ENCODE assay signal across 37 mouse cellular contexts in genomic region chr15:88916366-88916765, GRCm38 (mm10). TPM values are rescaled to one million over a fixed set of nuclear protein-coding genes. Genes with fewer than 3 reads are reported as not detected.
A peak's percentile ranks its signal among the peaks of the same experiment; 100 is the strongest.
DNase-seq lines count a peak whose midpoint lies in the region; ATAC-seq and TF ChIP-seq lines count a peak whose summit lies in the region.
"Had no signal": no experiment of that assay in that cellular context is flagged by ENCODE, and none has a peak within 500 bp of the region (broad histone marks: within the 10 kb centered on the region; RNA-seq: fewer than 3 reads in every experiment).

No protein-coding gene starts in this region.

- 29% methylated on average over 3 of the region's 3 CpGs for WGBS in lung, embryonic 15.5 days
- WGBS in intestine, embryonic 16.5 days = 53% methylated on average over 3 of the region's 3 CpGs
- 41% methylated on average over 3 of the region's 3 CpGs for WGBS in stomach, postnatal 0 days

- H3K27me3 ChIP-seq in lung, embryonic 15.5 days = no peaks in the 10 kb centered on the region
- no peaks in the 10 kb centered on the region for H3K27me3 ChIP-seq in intestine, embryonic 16.5 days (replicated peaks; ENCODE audit: control insufficient read depth, insufficient read depth, low read length)
- H3K27me3 ChIP-seq in stomach, postnatal 0 days (ENCODE audit: control insufficient read depth, insufficient read depth, low read length) = no peaks in the 10 kb centered on the region
- H3K27me3 ChIP-seq: embryonic facial prominence, embryonic 15.5 days; forebrain, embryonic 12.5 days; hindbrain, embryonic 15.5 days; limb, embryonic 15.5 days; midbrain, embryonic 15.5 days; neural tube, embryonic 12.5 days had no signal

- no peak overlapping the region for H3K4me3 ChIP-seq in lung, embryonic 15.5 days
- H3K4me3 ChIP-seq in intestine, embryonic 16.5 days (ENCODE audit: low read length) = no peak overlapping the region
- no peak overlapping the region for H3K4me3 ChIP-seq in stomach, postnatal 0 days (ENCODE audit: low read depth, low read length)
- H3K4me3 ChIP-seq: embryonic facial prominence, embryonic 10.5 days; embryonic facial prominence, embryonic 15.5 days; forebrain, embryonic 12.5 days; hindbrain, embryonic 15.5 days; limb, embryonic 10.5 days; limb, embryonic 15.5 days; midbrain, embryonic 10.5 days; midbrain, embryonic 15.5 days; neural tube, embryonic 12.5 days had no signal

- H3K4me2 ChIP-seq in lung, embryonic 15.5 days = no peak overlapping the region
- no peak overlapping the region for H3K4me2 ChIP-seq in intestine, embryonic 16.5 days (ENCODE audit: low read depth, low read length)
- H3K4me2 ChIP-seq in stomach, postnatal 0 days (replicated peaks; ENCODE audit: low read depth) = no peak overlapping the region
- H3K4me2 ChIP-seq: embryonic facial prominence, embryonic 15.5 days; forebrain, embryonic 12.5 days; heart, embryonic 11.5 days; hindbrain, embryonic 15.5 days; limb, embryonic 15.5 days; midbrain, embryonic 15.5 days; neural tube, embryonic 12.5 days had no signal

- 0 out of 2 replicates have a peak, but pooled peaks have one; percentile 19 for ATAC-seq in lung, embryonic 15.5 days (ENCODE audit: borderline replicate concordance, extremely low read depth, low FRiP score, low TSS enrichment)
- peak; percentile 72 for ATAC-seq in intestine, embryonic 16.5 days
- peak; percentile 47; the same call in 1 of the 2 replicates for ATAC-seq in stomach, postnatal 0 days (ENCODE audit: low FRiP score, low TSS enrichment)
- ATAC-seq: CD4-positive, CD25-positive, alpha-beta regulatory T cell, adult 4 months; inflammation-experienced regulatory T-cells, adult 6 months; midbrain, embryonic 15.5 days had no signal

- no peak overlapping the region for H3K9ac ChIP-seq in lung, embryonic 15.5 days
- no peak overlapping the region for H3K9ac ChIP-seq in intestine, embryonic 16.5 days (ENCODE audit: low read depth, low read length)
- H3K9ac ChIP-seq in stomach, postnatal 0 days (ENCODE audit: low read length) = no peak overlapping the region
- H3K9ac ChIP-seq: embryonic facial prominence, embryonic 15.5 days; forebrain, embryonic 12.5 days; hindbrain, embryonic 15.5 days; limb, embryonic 15.5 days; midbrain, embryonic 15.5 days; neural tube, embryonic 12.5 days had no signal

- no peaks in the 10 kb centered on the region for H3K36me3 ChIP-seq in lung, embryonic 15.5 days
- H3K36me3 ChIP-seq in intestine, embryonic 16.5 days (ENCODE audit: control insufficient read depth, insufficient read depth, low read length) = no peaks in the 10 kb centered on the region
- H3K36me3 ChIP-seq in stomach, postnatal 0 days (ENCODE audit: control insufficient read depth, insufficient read depth, low read length) = no peaks in the 10 kb centered on the region
- H3K36me3 ChIP-seq: embryonic facial prominence, embryonic 10.5 days; embryonic facial prominence, embryonic 15.5 days; forebrain, embryonic 12.5 days; G1E; hindbrain, embryonic 15.5 days; limb, embryonic 10.5 days; limb, embryonic 15.5 days; midbrain, embryonic 10.5 days; midbrain, embryonic 15.5 days; neural tube, embryonic 12.5 days had no signal

- no peak overlapping the region for H3K27ac ChIP-seq in lung, embryonic 15.5 days
- H3K27ac ChIP-seq in intestine, embryonic 16.5 days (ENCODE audit: low read length) = no peak overlapping the region
- no peak overlapping the region for H3K27ac ChIP-seq in stomach, postnatal 0 days (replicated peaks)
- H3K27ac ChIP-seq: embryonic facial prominence, embryonic 10.5 days; embryonic facial prominence, embryonic 15.5 days; forebrain, embryonic 12.5 days; hindbrain, embryonic 15.5 days; kidney, postnatal 0 days; limb, embryonic 10.5 days; limb, embryonic 15.5 days; midbrain, embryonic 10.5 days; midbrain, embryonic 15.5 days; neural tube, embryonic 12.5 days had no signal

- H3K9me3 ChIP-seq in lung, embryonic 15.5 days = no peaks in the 10 kb centered on the region
- no peaks in the 10 kb centered on the region for H3K9me3 ChIP-seq in intestine, embryonic 16.5 days (ENCODE audit: control insufficient read depth, low read length)
- H3K9me3 ChIP-seq in stomach, postnatal 0 days (ENCODE audit: control insufficient read depth, low read length) = no peaks in the 10 kb centered on the region
- H3K9me3 ChIP-seq: embryonic facial prominence, embryonic 10.5 days; embryonic facial prominence, embryonic 15.5 days; forebrain, embryonic 12.5 days; G1E; hindbrain, embryonic 15.5 days; limb, embryonic 10.5 days; limb, embryonic 15.5 days; midbrain, embryonic 10.5 days; midbrain, embryonic 15.5 days; neural tube, embryonic 12.5 days had no signal

- H3K4me1 ChIP-seq in lung, embryonic 15.5 days = no peaks in the 10 kb centered on the region
- peaks cover 12% of the 10 kb centered on the region for H3K4me1 ChIP-seq in intestine, embryonic 16.5 days (ENCODE audit: control insufficient read depth, insufficient read depth, low read length)
- no peaks in the 10 kb centered on the region for H3K4me1 ChIP-seq in stomach, postnatal 0 days (replicated peaks; ENCODE audit: control insufficient read depth, insufficient read depth)
- H3K4me1 ChIP-seq: embryonic facial prominence, embryonic 15.5 days; forebrain, embryonic 12.5 days; limb, embryonic 10.5 days; midbrain, embryonic 10.5 days; neural tube, embryonic 12.5 days had no signal

- no peak for DNase-seq in lung, postnatal 36 days
- peak; percentile 81 for DNase-seq in R1 (ENCODE audit: low read depth, low spot score)
- DNase-seq in stomach, postnatal 0 days (ENCODE audit: low spot score) = no peak
- DNase-seq in embryo, embryonic 9.5 days (ENCODE audit: extremely low spot score) = no peak
- DNase-seq in right cerebral cortex, postnatal 25 days = no peak
- DNase-seq: adrenal gland, postnatal 25 days; cerebellum, adult 18-20 months; cerebellum, postnatal 10 days; gastrocnemius, postnatal 14 days; heart, adult 18-20 months; heart, postnatal 4 days; kidney, adult 8-10 months; layer of hippocampus, adult 9-11 months; lung, postnatal 10 days; right cerebral cortex, adult 18-20 months; right cerebral cortex, postnatal 4 days; thymus, postnatal 14 days had no signal

- TF ChIP-seq EP300 in stomach, postnatal 0 days (optimal IDR thresholded peaks at IDR 0.05) = no peak

- TF ChIP-seq CTCF in stomach, postnatal 0 days (IDR thresholded peaks at IDR 0.05; ENCODE audit: low read depth) = no peak

RNA-seq across cellular contexts. Expression of gene Ttll8, which starts 37.9 kb away (rescaled TPM):
- polyA plus RNA-seq in lung, embryonic 15.5 days (2015; fragmentation: Nextera tagmentation; extraction: Ambion mirVana) = not detected in 2 replicates
- polyA plus RNA-seq in intestine, embryonic 16.5 days (2015; fragmentation: Nextera tagmentation; extraction: Ambion mirVana) = not detected in 2 replicates
- not detected in 2 replicates for polyA plus RNA-seq in stomach, postnatal 0 days (2015; fragmentation: Nextera tagmentation; extraction: Ambion mirVana)
- polyA plus RNA-seq: CD4-positive, CD25-positive, alpha-beta regulatory T cell, adult 4 months; embryonic facial prominence, embryonic 10.5 days; G1E; heart, embryonic 11.5 days; heart, embryonic 16.5 days; inflammation-experienced regulatory T-cells, adult 6 months; kidney, postnatal 0 days; large intestine, adult 2 months; limb, embryonic 10.5 days; limb, embryonic 15.5 days; liver, embryonic 16.5 days; midbrain, embryonic 10.5 days; neural tube, embryonic 12.5 days; spleen, adult 2 months had no signal

RNA-seq across cellular contexts. Expression of gene Pim3, which starts 54.4 kb away (rescaled TPM):
- polyA plus RNA-seq in lung, embryonic 15.5 days (2015; fragmentation: Nextera tagmentation; extraction: Ambion mirVana) = 65.9 and 70.3 TPM in 2 replicates
- 45.7 and 46.3 TPM in 2 replicates for polyA plus RNA-seq in intestine, embryonic 16.5 days (2015; fragmentation: Nextera tagmentation; extraction: Ambion mirVana)
- polyA plus RNA-seq in stomach, postnatal 0 days (2015; fragmentation: Nextera tagmentation; extraction: Ambion mirVana) = 63.6 and 69.4 TPM in 2 replicates

Comparison
In these comparisons a context has a peak if more than half of its experiments do, and no peak if none do; other contexts are left out.
1. ATAC-seq: peak in every context shown above with its lines; median percentile 72 in intestine, embryonic 16.5 days; 47 in stomach, postnatal 0 days; 19 in lung, embryonic 15.5 days.